Mouse (Mus musculus) embryonic facial prominence, embryonic 14.5 days (tissue): ENCODE measurements around the gene Scaf11. TPM values are rescaled to one million over a fixed set of nuclear protein-coding genes. Genes with fewer than 3 reads are reported as not detected.

Experiments
- ATAC-seq: fragments of 200-750 bp; cut with Nextera tagmentation; 2 replicates; pipeline ENCODE4 v1.8.0; 2017; ENCODE audit warnings: low read depth, moderate number of reproducible peaks, moderate TSS enrichment
- DNase-seq: peaks from one replicate; pipeline ENCODE4 v3.0.0-alpha.2; 2015; ENCODE audit warnings: low spot score
- H3K27ac ChIP-seq: fragments of 300-500 bp; sonication (generic); replicated peaks from 2 replicates; pipeline ENCODE4 v1.5.1; 2014; ENCODE audit warnings: low read depth, mild to moderate bottlenecking, low read length, moderate library complexity
- H3K27me3 ChIP-seq: fragments of 300-500 bp; sonication (generic); replicated peaks from 2 replicates; pipeline ENCODE4 v1.6.1; 2014; ENCODE audit warnings: low read length; ENCODE audit not compliant: control insufficient read depth, insufficient read depth
- H3K36me3 ChIP-seq: fragments of 300-500 bp; sonication (generic); 2 replicates; pipeline ENCODE4 v1.6.1; 2014; ENCODE audit warnings: low read length, mixed read lengths; ENCODE audit not compliant: control insufficient read depth, insufficient read depth
- H3K4me1 ChIP-seq: fragments of 300-500 bp; sonication (generic); 2 replicates; pipeline ENCODE4 v1.6.1; 2014; ENCODE audit warnings: antibody characterized with exemption, low read length; ENCODE audit not compliant: control insufficient read depth, insufficient read depth
- H3K4me2 ChIP-seq: fragments of 300-500 bp; sonication (generic); 2 replicates; pipeline ENCODE4 v1.6.1; 2014; ENCODE audit warnings: low read depth, mild to moderate bottlenecking, low read length, moderate library complexity, mixed read lengths
- H3K4me3 ChIP-seq: fragments of 300-500 bp; sonication (generic); 2 replicates; pipeline ENCODE4 v1.5.1; 2014; ENCODE audit warnings: low read depth, mild to moderate bottlenecking, low read length
- H3K9ac ChIP-seq: fragments of 300-500 bp; sonication (generic); 2 replicates; pipeline ENCODE4 v1.6.1; 2014; ENCODE audit warnings: low read depth, mild to moderate bottlenecking, low read length, moderate library complexity, mixed read lengths
- H3K9me3 ChIP-seq: fragments of 300-500 bp; sonication (generic); 2 replicates; pipeline ENCODE4 v1.6.1; 2016; ENCODE audit warnings: low read length; ENCODE audit not compliant: control insufficient read depth
- WGBS: fragments of 180-500 bp; shearing (Covaris S2); extraction: QIAGEN DNeasy Blood & Tissue Kit; methylation state at CpG from one replicate; pipeline ENCODE4 v1.1.7; 2014; 5-methylcytosine and 5-hydroxymethylcytosine counted together
- polyA plus RNA-seq: library from polyadenylated mRNA; unstranded; fragments of >200 nt; fragmentation: Nextera tagmentation; extraction: Ambion mirVana; gene quantifications from 2 replicates; pipeline ENCODE4 v1.2.1, GENCODE M21; 2014

Scaf11 gene
- polyA plus RNA-seq, 1 experiment from 2014 or later, result 80.3 TPM

- no peaks in the 10 kb centered on the region for H3K27me3 ChIP-seq
- 0 out of 2 replicates have a peak, but pooled peaks have one; percentile 15 for ATAC-seq
- whole genome bisulfite sequencing, result 88% methylated on average over 10 of the region's 10 CpGs
- H3K9me3 ChIP-seq, result no peaks in the 10 kb centered on the region
- no peak overlapping the region for H3K4me3 ChIP-seq
- H3K4me2 ChIP-seq, result no peak overlapping the region
- no peaks in the 10 kb centered on the region for H3K4me1 ChIP-seq
- no peak for DNase-seq
- no peak overlapping the region for H3K27ac ChIP-seq
- H3K36me3 ChIP-seq, result peaks cover 71% of the 10 kb centered on the region
- no peak overlapping the region for H3K9ac ChIP-seq
Measured at GRCm38 (mm10) chr15:96398333-96398732, 62.3 kb downstream of the Scaf11 start.

DNA sequence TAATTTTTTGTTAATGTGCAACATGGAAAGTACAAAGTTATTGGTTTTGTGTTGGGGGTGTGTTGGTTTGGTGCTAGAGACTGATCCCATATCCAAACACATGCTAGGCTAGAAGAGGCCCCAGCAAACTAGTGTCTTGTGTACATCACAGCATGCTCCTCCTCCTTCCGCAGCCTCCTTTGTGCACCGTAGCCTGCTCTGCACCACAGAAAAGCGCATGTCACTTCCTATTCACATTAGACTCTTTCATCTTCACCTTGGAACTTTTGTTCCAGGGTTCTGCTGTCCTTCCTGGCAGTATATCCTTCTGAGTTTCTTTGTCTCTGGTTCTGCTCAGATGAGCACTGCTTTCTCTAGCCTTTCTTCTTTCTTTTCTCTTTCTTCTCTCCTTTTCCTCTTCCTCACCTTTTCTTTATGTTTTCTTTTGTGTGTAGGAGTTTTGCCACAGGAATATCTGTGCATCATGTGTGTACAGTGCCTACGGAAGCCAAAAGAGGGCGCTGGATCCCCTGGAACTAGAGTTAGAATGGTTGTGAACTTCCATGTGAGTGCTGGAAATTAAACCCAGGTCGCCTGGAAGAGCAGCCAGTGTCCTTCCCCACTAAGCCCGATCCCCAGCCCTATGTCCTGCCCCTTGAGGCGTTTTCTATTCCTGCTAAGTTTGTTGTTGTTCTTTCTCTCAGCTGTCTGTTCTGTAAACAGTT, 63.9 kb downstream of the Scaf11 start:
- Histone ChIP-seq H3K4me2 (no peak overlapping the region), H3K4me3 (no peak overlapping the region), H3K9ac (no peak overlapping the region), H3K9me3 (no peaks in the 10 kb centered on the region), H3K27ac (no peak overlapping the region), H3K36me3 (peaks cover 70% of the 10 kb centered on the region), H3K27me3 (no peaks in the 10 kb centered on the region), H3K4me1 (no peaks in the 10 kb centered on the region)
- no peak for DNase-seq
- 73% methylated on average over 8 of the region's 8 CpGs for WGBS
- ATAC-seq, result no peak

DNA sequence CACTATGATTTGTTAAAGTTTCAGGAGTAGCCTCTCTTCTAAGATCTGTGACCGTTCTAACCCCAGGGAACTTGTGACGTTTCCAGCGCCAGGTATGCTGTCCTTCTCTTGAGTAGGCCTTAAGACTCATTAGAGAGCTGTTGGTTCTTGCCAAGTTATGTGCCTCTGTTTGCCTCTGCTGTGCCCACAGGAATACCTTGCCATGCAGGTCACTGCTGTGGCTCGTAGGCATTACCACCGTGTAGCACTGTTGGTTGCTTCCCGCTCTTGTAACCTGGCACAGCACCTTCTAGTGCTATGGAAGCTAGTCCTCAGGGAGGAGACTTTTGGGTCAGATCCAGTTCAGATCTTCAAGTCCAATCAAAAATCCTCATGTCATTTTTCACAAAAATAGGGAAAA, 65.6 kb downstream of the Scaf11 start:
- WGBS, result 94% methylated on average over 6 of the region's 6 CpGs
- H3K36me3 ChIP-seq, result peaks cover 82% of the 10 kb centered on the region
- ATAC-seq (no peak), DNase-seq (no peak)
- no peaks in the 10 kb centered on the region for H3K27me3 ChIP-seq
- no peaks in the 10 kb centered on the region for H3K9me3 ChIP-seq
- no peak overlapping the region for H3K27ac ChIP-seq
- no peak overlapping the region for H3K4me3 ChIP-seq
- H3K4me2 ChIP-seq, result no peak overlapping the region
- H3K4me1 ChIP-seq, result no peaks in the 10 kb centered on the region
- H3K9ac ChIP-seq, result no peak overlapping the region

DNA sequence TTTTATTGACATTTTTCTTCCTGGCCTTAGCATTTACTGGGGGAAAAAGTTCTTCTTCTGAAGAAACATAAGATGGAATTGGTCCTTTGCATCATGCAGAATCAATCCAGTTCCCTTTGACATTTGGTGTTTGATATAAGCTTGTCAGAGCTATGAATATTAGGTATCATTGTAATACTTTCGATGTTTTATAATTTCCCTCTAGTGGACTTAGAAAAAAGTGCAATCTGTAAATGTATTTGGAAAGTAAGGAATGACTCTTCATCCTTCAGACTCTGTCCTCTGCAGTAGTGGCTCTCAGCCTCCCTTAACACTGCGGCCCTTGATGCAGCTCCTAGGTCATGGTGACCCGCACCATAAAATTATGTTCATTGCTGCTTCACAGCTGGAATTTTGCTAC, 67.8 kb downstream of the Scaf11 start:
- Histone ChIP-seq H3K27me3 (no peaks in the 10 kb centered on the region), H3K4me3 (no peak overlapping the region), H3K27ac (no peak overlapping the region), H3K36me3 (peaks cover 88% of the 10 kb centered on the region), H3K9ac (no peak overlapping the region), H3K4me1 (no peaks in the 10 kb centered on the region), H3K9me3 (no peaks in the 10 kb centered on the region), H3K4me2 (no peak overlapping the region)
- DNase-seq (no peak), ATAC-seq (no peak)
- WGBS, result 92% methylated on average over 3 of the region's 3 CpGs

- DNase-seq (no peak), ATAC-seq (no peak)
- H3K27ac ChIP-seq, result no peak overlapping the region
- H3K4me2 ChIP-seq, result no peak overlapping the region
- H3K9ac ChIP-seq, result no peak overlapping the region
- H3K36me3 ChIP-seq, result peaks cover 68% of the 10 kb centered on the region
- H3K4me1 ChIP-seq, result no peaks in the 10 kb centered on the region
- H3K4me3 ChIP-seq, result no peak overlapping the region
- H3K27me3 ChIP-seq, result no peaks in the 10 kb centered on the region
- no peaks in the 10 kb centered on the region for H3K9me3 ChIP-seq
- WGBS, result 67% methylated on average over 1 of the region's 1 CpGs
Measured at GRCm38 (mm10) chr15:96388565-96388964, 72.1 kb downstream of the Scaf11 start.

DNA sequence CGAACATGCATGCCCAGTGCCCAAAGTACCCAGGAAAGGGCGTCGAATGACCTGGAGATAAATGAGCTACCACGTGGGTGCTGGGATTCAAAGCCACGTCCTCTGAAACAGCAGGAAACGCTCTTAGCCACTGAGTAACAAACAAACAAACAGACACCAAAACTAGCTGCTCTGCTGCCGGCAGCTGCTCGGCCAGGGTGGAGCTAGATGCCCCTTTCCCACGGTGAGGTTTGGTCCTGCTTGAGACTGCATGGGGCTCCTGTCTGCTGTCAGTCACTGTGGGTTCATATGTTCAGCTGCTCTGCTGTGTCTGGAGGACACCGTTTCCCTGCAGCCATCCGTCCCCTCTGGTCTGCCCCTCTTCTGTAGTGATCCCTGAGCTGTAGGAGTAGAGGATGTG, 78.4 kb downstream of the Scaf11 start:
- Histone ChIP-seq H3K4me2 (no peak overlapping the region), H3K9me3 (no peaks in the 10 kb centered on the region), H3K4me1 (0 out of 2 replicates have a peak, but pooled peaks cover 2% of the 10 kb centered on the region), H3K27ac (no peak overlapping the region), H3K36me3 (peaks cover 69% of the 10 kb centered on the region), H3K4me3 (no peak overlapping the region), H3K9ac (no peak overlapping the region), H3K27me3 (no peaks in the 10 kb centered on the region)
- 89% methylated on average over 11 of the region's 11 CpGs for WGBS
- no peak for DNase-seq
- ATAC-seq, result no peak

- H3K4me1 ChIP-seq, result peaks cover 8% of the 10 kb centered on the region; the same call in 1 of the 2 replicates
- H3K36me3 ChIP-seq, result peaks cover 65% of the 10 kb centered on the region
- DNase-seq (no peak), ATAC-seq (no peak)
- 86% methylated on average over 7 of the region's 7 CpGs for WGBS
- no peaks in the 10 kb centered on the region for H3K27me3 ChIP-seq
- H3K27ac ChIP-seq, result no peak overlapping the region
- no peak overlapping the region for H3K4me3 ChIP-seq
- no peak overlapping the region for H3K9ac ChIP-seq
- no peaks in the 10 kb centered on the region for H3K9me3 ChIP-seq
- no peak overlapping the region for H3K4me2 ChIP-seq
Measured at GRCm38 (mm10) chr15:96377701-96378100, 82.9 kb downstream of the Scaf11 start.

- no peaks in the 10 kb centered on the region for H3K27me3 ChIP-seq
- peaks cover 8% of the 10 kb centered on the region; the same call in 1 of the 2 replicates for H3K4me1 ChIP-seq
- DNase-seq (peak; percentile 67), ATAC-seq (peak; percentile 68; the same call in 1 of the 2 replicates)
- H3K36me3 ChIP-seq, result peaks cover 67% of the 10 kb centered on the region
- no peaks in the 10 kb centered on the region for H3K9me3 ChIP-seq
- H3K27ac ChIP-seq, result no peak overlapping the region; the same call in 1 of the 2 replicates
- WGBS, result 68% methylated on average over 5 of the region's 5 CpGs
- H3K9ac ChIP-seq, result no peak overlapping the region
- no peak overlapping the region for H3K4me3 ChIP-seq
- no peak overlapping the region for H3K4me2 ChIP-seq
Measured at GRCm38 (mm10) chr15:96377263-96377662, 83.4 kb downstream of the Scaf11 start.

- no peak overlapping the region for H3K4me2 ChIP-seq
- H3K36me3 ChIP-seq, result peaks cover 70% of the 10 kb centered on the region
- no peak overlapping the region for H3K27ac ChIP-seq
- no peaks in the 10 kb centered on the region for H3K9me3 ChIP-seq
- DNase-seq (no peak), ATAC-seq (no peak)
- peaks cover 8% of the 10 kb centered on the region; the same call in 1 of the 2 replicates for H3K4me1 ChIP-seq
- no peaks in the 10 kb centered on the region for H3K27me3 ChIP-seq
- no peak overlapping the region for H3K9ac ChIP-seq
- H3K4me3 ChIP-seq, result no peak overlapping the region
- 94% methylated on average over 2 of the region's 2 CpGs for WGBS
Measured at GRCm38 (mm10) chr15:96376214-96376613, 84.4 kb downstream of the Scaf11 start.
